Mouse (Mus musculus) liver, embryonic 15.5 days (tissue): ENCODE data around the gene Trim17. TPM values are rescaled to one million over a fixed set of nuclear protein-coding genes. Genes with fewer than 3 reads are reported as not detected.

Source experiments
- ATAC-seq: fragments of 200-750 bp; cut with Nextera tagmentation; 2 replicates; pipeline ENCODE4 v1.8.0; 2017; ENCODE audit warnings: moderate number of reproducible peaks, mild to moderate bottlenecking, moderate library complexity; ENCODE audit not compliant: insufficient read depth
- H3K27ac ChIP-seq: fragments of 300-500 bp; sonication (generic); replicated peaks from 2 replicates; pipeline ENCODE4 v1.5.1; 2015; ENCODE audit warnings: mild to moderate bottlenecking, inconsistent platforms
- H3K27me3 ChIP-seq: fragments of 300-500 bp; sonication (generic); 2 replicates; pipeline ENCODE4 v1.6.1; 2015; ENCODE audit warnings: mild to moderate bottlenecking, inconsistent platforms
- H3K36me3 ChIP-seq: fragments of 300-500 bp; sonication (generic); replicated peaks from 2 replicates; pipeline ENCODE4 v1.6.1; 2015; ENCODE audit warnings: moderate library complexity, mild to moderate bottlenecking, inconsistent platforms
- H3K4me1 ChIP-seq: fragments of 300-500 bp; sonication (generic); replicated peaks from 2 replicates; pipeline ENCODE4 v1.6.1; 2015; ENCODE audit warnings: inconsistent platforms
- H3K4me2 ChIP-seq: fragments of 300-500 bp; sonication (generic); 2 replicates; pipeline ENCODE4 v1.6.1; 2015; ENCODE audit warnings: moderate library complexity, mild to moderate bottlenecking, inconsistent platforms
- H3K4me3 ChIP-seq: fragments of 300-500 bp; sonication (generic); replicated peaks from 2 replicates; pipeline ENCODE4 v1.5.1; 2015; ENCODE audit warnings: mild to moderate bottlenecking, inconsistent platforms
- H3K9ac ChIP-seq: fragments of 300-500 bp; sonication (generic); 2 replicates; pipeline ENCODE4 v1.6.1; 2015; ENCODE audit warnings: moderate library complexity, mild to moderate bottlenecking, inconsistent platforms
- H3K9me3 ChIP-seq: fragments of 300-500 bp; sonication (generic); replicated peaks from 2 replicates; pipeline ENCODE4 v1.6.1; 2016; ENCODE audit warnings: inconsistent platforms
- WGBS: fragments of 180-500 bp; shearing (Covaris S2); methylation state at CpG from one replicate; pipeline ENCODE4 v1.1.7; 2015; ENCODE audit warnings: mixed read lengths; ENCODE audit not compliant: insufficient replicate concordance; 5-methylcytosine and 5-hydroxymethylcytosine counted together
- polyA plus RNA-seq: library from polyadenylated mRNA; unstranded; fragments of >200 nt; fragmentation: Nextera tagmentation; extraction: Ambion mirVana; gene quantifications from 2 replicates; pipeline ENCODE4 v1.2.1, GENCODE M21; 2015

The Trim17 gene
- polyA plus RNA-seq, 1 experiment from 2014 or later: 0.06 TPM

DNA sequence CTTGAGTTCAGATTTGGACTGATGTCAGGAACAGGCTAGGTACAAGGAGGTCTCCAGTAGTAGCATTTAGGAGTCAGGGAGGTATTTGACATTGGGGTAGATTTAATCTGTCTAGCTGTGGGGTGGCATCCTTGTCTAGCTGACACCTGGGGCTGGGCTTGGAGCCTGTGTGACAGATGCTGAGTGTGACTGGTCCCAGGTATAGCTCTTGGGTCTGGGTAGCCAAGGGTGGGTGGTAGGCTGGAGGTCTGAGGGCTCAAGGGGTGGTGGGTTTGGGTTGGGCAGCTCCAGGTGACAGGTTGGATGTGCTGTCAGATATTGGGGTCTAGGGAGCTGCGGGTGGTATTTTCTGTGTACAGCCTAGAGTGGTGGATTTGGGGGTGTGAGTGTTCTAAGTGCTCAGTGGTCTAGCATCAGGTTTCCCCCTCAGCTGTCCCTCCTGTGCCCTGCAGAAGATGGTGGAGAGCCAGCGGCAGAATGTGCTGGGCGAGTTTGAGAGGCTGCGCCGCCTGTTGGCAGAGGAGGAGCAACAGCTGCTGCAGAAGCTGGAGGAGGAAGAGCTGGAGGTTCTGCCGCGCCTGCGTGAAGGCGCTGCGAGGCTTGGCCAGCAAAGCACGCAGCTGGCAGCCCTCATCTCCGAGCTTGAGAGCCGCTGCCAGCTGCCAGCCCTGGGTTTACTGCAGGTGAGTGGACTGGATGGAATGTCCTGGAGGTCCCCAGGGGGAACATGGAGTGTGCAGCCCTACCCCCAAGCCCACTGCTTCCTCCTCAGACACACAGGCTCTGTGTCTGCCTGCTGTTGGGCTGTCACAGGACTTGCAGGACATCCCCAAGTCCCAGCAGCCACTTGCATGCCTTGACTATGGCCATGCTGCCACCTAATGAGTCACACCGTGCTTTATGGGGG, 27.3 kb downstream of the Trim17 start:
- H3K36me3 ChIP-seq: peaks cover 50% of the 10 kb centered on the region
- H3K27ac ChIP-seq: 0 out of 2 replicates have a peak overlapping the region, but pooled peaks have one; percentile 24
- no peak overlapping the region for H3K4me2 ChIP-seq
- ATAC-seq: no peak
- H3K9ac ChIP-seq: no peak overlapping the region
- H3K4me1 ChIP-seq: peaks cover 62% of the 10 kb centered on the region
- no peak overlapping the region for H3K4me3 ChIP-seq
- H3K9me3 ChIP-seq: no peaks in the 10 kb centered on the region
- WGBS: 61% methylated on average over 14 of the region's 14 CpGs
- H3K27me3 ChIP-seq: no peaks in the 10 kb centered on the region

DNA sequence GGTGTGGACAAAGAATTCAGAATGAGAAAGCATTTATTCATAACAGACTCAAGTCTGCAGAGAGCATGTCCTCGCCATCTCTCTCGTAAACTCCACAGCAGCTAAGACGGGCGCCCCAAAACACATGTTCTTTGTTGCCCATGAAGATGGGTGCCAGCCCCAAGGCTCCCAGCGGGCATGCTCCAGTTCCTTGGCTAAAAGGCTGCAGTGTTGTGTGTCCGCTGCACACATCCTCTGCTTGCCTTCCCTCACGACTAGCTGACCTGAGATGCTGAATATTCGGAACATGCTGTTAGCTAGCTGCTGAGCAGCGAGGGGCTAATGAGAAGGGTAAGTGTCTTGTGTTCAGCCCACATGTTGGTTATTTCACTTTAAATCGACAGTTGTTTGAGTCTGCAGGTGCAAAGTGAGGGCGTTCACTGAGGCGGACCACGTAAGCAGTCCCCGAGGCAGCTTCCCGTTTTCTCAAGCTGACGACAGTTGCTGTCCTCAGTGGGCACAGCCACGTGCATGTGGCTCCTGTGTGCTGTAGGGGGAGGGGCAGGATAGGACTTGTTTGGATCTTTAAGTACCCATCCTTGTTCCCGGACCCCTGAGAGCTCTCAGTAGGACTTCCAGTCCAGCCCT, 28.1 kb downstream of the Trim17 start:
- Histone ChIP-seq H3K4me1 (peaks cover 59% of the 10 kb centered on the region), H3K4me3 (no peak overlapping the region), H3K9me3 (no peaks in the 10 kb centered on the region), H3K36me3 (peaks cover 58% of the 10 kb centered on the region), H3K27ac (0 out of 2 replicates have a peak overlapping the region, but pooled peaks have one; percentile 24), H3K4me2 (no peak overlapping the region), H3K27me3 (no peaks in the 10 kb centered on the region), H3K9ac (no peak overlapping the region)
- 67% methylated on average over 18 of the region's 18 CpGs for WGBS
- no peak for ATAC-seq

DNA sequence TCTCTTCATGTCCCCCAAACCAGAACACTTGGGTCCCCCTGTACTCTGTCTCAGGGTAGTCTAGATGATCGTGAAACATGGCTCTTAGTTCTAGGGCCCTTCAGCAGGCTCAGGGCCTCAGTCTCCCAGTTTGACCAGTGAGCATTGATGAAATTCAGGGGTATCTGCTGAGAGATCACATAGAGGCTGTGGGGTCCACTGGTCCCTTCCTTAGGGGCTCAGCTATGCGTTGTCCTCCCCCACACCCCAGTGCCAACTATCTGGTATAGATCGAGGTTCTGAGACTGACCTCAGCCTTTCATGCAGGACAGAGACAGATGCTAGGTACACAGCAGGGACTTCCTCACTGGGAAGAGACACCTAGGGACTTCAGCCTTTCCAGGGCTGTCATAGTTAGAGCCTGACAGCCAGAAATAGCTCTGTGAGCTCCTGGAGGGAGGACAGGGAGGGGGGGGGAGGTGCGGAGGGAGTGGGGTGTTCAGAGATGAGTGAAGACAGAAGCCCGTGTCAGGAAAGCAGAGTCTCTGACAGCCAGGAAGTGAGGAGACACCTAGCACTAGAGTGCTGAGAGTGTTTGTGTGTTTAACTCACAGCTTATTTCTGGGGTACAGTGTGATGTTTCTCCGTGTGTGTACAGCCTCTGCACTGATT, 29.3 kb downstream of the Trim17 start:
- 73% methylated on average over 6 of the region's 6 CpGs for WGBS
- ATAC-seq: no peak
- Histone ChIP-seq H3K9ac (no peak overlapping the region), H3K27ac (no peak overlapping the region), H3K4me2 (no peak overlapping the region), H3K27me3 (no peaks in the 10 kb centered on the region), H3K9me3 (no peaks in the 10 kb centered on the region), H3K4me1 (peaks cover 54% of the 10 kb centered on the region), H3K4me3 (no peak overlapping the region), H3K36me3 (peaks cover 70% of the 10 kb centered on the region)

DNA sequence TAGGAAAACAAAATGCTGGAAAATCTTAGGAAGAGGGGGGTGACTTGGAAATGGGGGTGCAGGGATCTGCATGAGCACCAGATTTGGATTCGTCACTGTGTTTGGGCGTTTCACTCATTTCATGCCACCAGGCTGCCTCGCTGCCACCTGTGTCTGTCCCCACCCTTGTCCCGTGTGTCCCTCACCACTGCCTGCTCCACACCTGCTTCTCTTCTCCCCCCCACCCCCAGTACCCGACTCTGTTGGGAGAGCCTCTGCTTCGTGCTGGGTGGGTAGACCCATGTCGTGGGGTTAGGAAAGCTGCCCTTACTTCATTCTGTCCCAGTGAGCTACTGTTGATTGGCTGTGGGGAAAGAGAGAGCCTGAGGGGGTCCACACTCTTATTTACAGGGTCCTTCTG, 30.2 kb downstream of the Trim17 start:
- no peaks in the 10 kb centered on the region for H3K9me3 ChIP-seq
- peaks cover 45% of the 10 kb centered on the region for H3K4me1 ChIP-seq
- H3K9ac ChIP-seq: no peak overlapping the region
- no peak for ATAC-seq
- H3K4me3 ChIP-seq: no peak overlapping the region
- H3K27me3 ChIP-seq: no peaks in the 10 kb centered on the region
- no peak overlapping the region for H3K27ac ChIP-seq
- H3K36me3 ChIP-seq: peaks cover 79% of the 10 kb centered on the region
- no peak overlapping the region for H3K4me2 ChIP-seq
- 74% methylated on average over 7 of the region's 7 CpGs for WGBS

DNA sequence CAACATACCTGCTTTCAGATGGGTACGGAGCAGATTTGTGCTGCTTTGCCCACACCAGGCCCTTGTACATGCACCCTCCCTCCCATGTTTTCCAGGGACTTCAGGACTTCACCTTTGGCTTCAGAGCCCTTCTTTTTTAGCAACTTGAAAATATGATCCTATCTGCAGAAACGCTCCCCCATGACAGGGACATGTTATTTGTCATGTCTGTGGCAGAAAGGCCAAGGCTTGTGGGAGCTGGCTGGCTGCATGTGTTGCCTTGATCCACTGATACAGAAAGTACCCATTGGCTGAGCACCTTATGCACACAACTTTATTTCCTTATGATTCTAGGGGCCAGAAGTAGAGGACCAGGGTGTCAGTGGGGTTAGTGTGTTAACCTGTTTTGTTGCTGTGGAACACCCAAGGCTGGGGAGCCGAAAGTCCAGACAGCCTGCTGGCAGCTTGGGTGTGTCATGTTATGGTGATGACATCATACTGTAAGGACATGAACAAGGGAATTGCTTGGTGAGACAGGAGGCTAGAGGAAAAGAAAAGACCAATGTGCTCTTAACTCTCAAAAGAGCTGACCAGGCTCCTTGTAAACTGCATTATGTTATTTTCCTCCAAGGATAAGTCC, 30.9 kb downstream of the Trim17 start:
- Histone ChIP-seq H3K4me2 (no peak overlapping the region), H3K9me3 (no peaks in the 10 kb centered on the region), H3K27ac (no peak overlapping the region), H3K36me3 (peaks cover 86% of the 10 kb centered on the region), H3K27me3 (no peaks in the 10 kb centered on the region), H3K4me3 (no peak overlapping the region), H3K4me1 (peaks cover 38% of the 10 kb centered on the region), H3K9ac (no peak overlapping the region)
- 81% methylated on average over 3 of the region's 3 CpGs for WGBS
- ATAC-seq: no peak

DNA sequence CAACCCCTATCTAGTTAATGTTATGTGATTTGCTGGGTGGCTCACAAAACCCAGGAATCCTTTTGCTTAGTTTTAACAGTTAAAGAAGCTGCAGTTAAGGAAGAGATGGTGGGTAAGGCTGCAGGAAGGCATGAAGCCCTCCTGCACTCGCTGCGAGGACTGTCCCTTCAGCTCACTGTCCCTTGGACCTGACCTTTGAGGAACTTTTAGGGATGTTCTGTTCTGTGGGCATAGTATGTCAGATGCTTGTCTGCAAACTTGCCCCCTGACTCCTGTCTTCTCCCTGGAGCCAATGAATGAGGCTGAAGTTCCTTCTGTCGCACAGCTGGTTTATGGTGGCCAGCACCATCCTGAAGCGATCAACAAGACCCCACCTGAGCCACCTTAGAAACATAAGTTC, 34.7 kb downstream of the Trim17 start:
- H3K4me2 ChIP-seq: no peak overlapping the region
- peaks cover 66% of the 10 kb centered on the region for H3K36me3 ChIP-seq
- 86% methylated on average over 4 of the region's 4 CpGs for WGBS
- H3K4me3 ChIP-seq: no peak overlapping the region
- no peaks in the 10 kb centered on the region for H3K9me3 ChIP-seq
- peaks cover 40% of the 10 kb centered on the region for H3K4me1 ChIP-seq
- H3K27me3 ChIP-seq: peaks cover 6% of the 10 kb centered on the region; the same call in 1 of the 2 replicates
- no peak overlapping the region for H3K9ac ChIP-seq
- ATAC-seq: no peak
- no peak overlapping the region for H3K27ac ChIP-seq

DNA sequence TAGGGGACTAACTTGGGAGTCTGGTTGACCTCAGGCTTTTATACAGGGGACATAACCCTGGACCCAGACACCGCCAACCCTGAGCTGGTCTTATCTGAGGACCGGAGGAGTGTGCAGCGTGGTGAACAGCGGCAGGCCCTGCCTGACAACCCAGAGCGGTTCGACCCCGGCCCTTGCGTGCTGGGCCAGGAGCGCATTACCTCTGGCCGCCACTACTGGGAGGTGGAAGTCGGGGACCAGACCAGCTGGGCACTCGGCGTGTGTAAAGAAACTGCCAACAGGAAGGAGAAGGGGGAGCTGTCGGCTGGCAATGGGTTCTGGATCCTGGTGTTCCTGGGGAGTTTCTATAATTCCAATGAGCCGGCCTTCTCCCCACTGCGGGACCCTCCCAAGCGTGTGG, 35.7 kb downstream of the Trim17 start:
- 81% methylated on average over 17 of the region's 17 CpGs for WGBS

DNA sequence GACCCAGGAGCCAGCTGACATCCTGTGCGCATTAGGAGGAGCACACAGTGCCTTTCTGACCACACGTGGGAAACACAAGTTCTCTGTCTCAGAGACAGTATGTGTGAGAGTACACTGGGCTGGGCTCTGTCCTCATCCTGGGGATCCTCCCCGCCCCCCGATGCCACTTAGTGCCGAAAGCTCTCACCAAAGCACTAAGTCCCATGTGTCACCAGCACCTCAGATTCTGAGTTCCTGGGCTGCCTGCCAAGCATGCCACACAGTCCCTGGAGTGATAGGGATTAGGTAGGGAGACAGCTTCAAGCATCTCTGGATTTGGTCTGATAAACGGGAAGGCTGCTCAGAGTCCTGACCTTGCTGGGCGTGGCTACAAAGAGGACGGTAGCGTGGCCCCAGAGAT, 36.3 kb downstream of the Trim17 start:
- no peak for ATAC-seq
- Histone ChIP-seq H3K36me3 (peaks cover 49% of the 10 kb centered on the region), H3K9ac (no peak overlapping the region), H3K9me3 (no peaks in the 10 kb centered on the region), H3K4me3 (no peak overlapping the region), H3K4me2 (no peak overlapping the region), H3K27ac (no peak overlapping the region), H3K27me3 (peaks cover 23% of the 10 kb centered on the region), H3K4me1 (peaks cover 49% of the 10 kb centered on the region)
- 58% methylated on average over 9 of the region's 9 CpGs for WGBS

More for the DNA sequence above, 35.7 kb downstream of the Trim17 start:
- no peaks in the 10 kb centered on the region for H3K9me3 ChIP-seq
- H3K27me3 ChIP-seq: peaks cover 16% of the 10 kb centered on the region
- no peak overlapping the region for H3K9ac ChIP-seq
- peaks cover 47% of the 10 kb centered on the region for H3K4me1 ChIP-seq
- peaks cover 56% of the 10 kb centered on the region for H3K36me3 ChIP-seq
- ATAC-seq: no peak
- no peak overlapping the region for H3K27ac ChIP-seq
- H3K4me3 ChIP-seq: no peak overlapping the region
- H3K4me2 ChIP-seq: no peak overlapping the region

DNA sequence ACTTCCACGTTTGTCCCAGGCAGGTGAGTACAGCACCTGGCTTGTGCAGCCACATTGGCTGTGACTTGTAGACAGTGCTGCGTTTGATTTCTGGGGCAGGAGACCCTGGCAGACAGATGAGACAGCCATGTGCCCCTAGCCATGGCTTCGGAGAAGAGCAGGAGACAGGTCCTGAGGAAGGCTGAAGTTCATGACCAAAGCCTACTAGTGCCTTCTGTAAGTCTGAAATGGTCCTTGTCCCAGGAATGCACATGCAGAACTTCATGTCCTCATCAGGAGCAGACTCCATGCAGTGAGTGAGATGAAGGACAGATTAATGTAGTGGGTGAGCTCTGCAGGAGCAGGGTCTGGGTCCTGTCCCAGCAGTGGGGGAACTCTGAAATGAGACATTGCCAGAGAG, 37.4 kb downstream of the Trim17 start:
- ATAC-seq: no peak
- Histone ChIP-seq H3K9ac (no peak overlapping the region), H3K36me3 (peaks cover 38% of the 10 kb centered on the region), H3K9me3 (no peaks in the 10 kb centered on the region), H3K4me3 (no peak overlapping the region), H3K27ac (no peak overlapping the region), H3K4me2 (no peak overlapping the region), H3K4me1 (peaks cover 44% of the 10 kb centered on the region), H3K27me3 (peaks cover 31% of the 10 kb centered on the region)
- 63% methylated on average over 3 of the region's 3 CpGs for WGBS

GRCm38 (mm10) chr11:58993091-58993670, 38.7 kb downstream of the Trim17 start:
- no peak overlapping the region for H3K9ac ChIP-seq

More at GRCm38 (mm10) chr11:58993091-58993670, 38.7 kb downstream of the Trim17 start:
- no peak for ATAC-seq
- Histone ChIP-seq H3K36me3 (peaks cover 25% of the 10 kb centered on the region), H3K4me2 (no peak overlapping the region), H3K27ac (no peak overlapping the region), H3K27me3 (peaks cover 31% of the 10 kb centered on the region), H3K4me1 (peaks cover 44% of the 10 kb centered on the region), H3K9me3 (no peaks in the 10 kb centered on the region), H3K4me3 (no peak overlapping the region)
- WGBS: 43% methylated on average over 6 of the region's 6 CpGs
